8 mouse cellular contexts compared by ENCODE assay signal in genomic region chr4:41506906-41507305, GRCm38 (mm10). TPM values are rescaled to one million over a fixed set of nuclear protein-coding genes. Genes with fewer than 3 reads are reported as not detected.
DNase-seq lines count a peak whose midpoint lies in the region; ATAC-seq and TF ChIP-seq lines count a peak whose summit lies in the region.

No protein-coding gene starts in this region.

- DNase-seq in G1E (ENCODE audit: low spot score): peak; percentile 77
- DNase-seq in cerebellum, adult 2 months: peak; percentile 85
- peak; percentile 75 for DNase-seq in heart, postnatal 25 days (ENCODE audit: low spot score)
- peak; percentile 84 to 85 for DNase-seq in layer of hippocampus, adult 2 months (ENCODE audit: low spot score in 2 of 2)
- peak; percentile 93 for DNase-seq in lung, embryonic 14.5 days
- DNase-seq in testis, postnatal 14 days (ENCODE audit: low spot score): peak; percentile 81

- TF ChIP-seq POLR2A in cerebellum, adult 2 months (IDR thresholded peaks at IDR 0.05; ENCODE audit: borderline replicate concordance, insufficient read depth, low read length): peak; percentile 52; the same call in 1 of the 2 replicates

- ATAC-seq in G1E (ENCODE audit: extremely low read depth, insufficient number of reproducible peaks, low FRiP score, poor library complexity, severe bottlenecking): peak; percentile 35; the same call in 1 of the 2 replicates
- ATAC-seq in forebrain, embryonic 16.5 days: peak; percentile 82
- peak; percentile 70 for ATAC-seq in lung, embryonic 14.5 days (ENCODE audit: insufficient read depth)
- peak; percentile 85 for ATAC-seq in neural tube, embryonic 15.5 days (ENCODE audit: low FRiP score)

- H3K4me2 ChIP-seq in forebrain, embryonic 16.5 days (ENCODE audit: low read length): peak overlapping the region; percentile 91
- H3K4me2 ChIP-seq in lung, embryonic 14.5 days: peak overlapping the region; percentile 92
- H3K4me2 ChIP-seq in neural tube, embryonic 15.5 days: peak overlapping the region; percentile 90

- H3K27me3 ChIP-seq in G1E (ENCODE audit: insufficient read depth, low read length): peaks cover 26% of the 10 kb centered on the region
- no peaks in the 10 kb centered on the region for H3K27me3 ChIP-seq in cerebellum, adult 2 months (ENCODE audit: control insufficient read depth, insufficient read depth, low read length)
- H3K27me3 ChIP-seq in forebrain, embryonic 16.5 days (replicated peaks; ENCODE audit: control insufficient read depth, insufficient read depth, low read length): 0 out of 2 replicates have a peak, but pooled peaks cover 2% of the 10 kb centered on the region
- peaks cover 4% of the 10 kb centered on the region for H3K27me3 ChIP-seq in lung, embryonic 14.5 days (ENCODE audit: insufficient read depth, low read length)
- H3K27me3 ChIP-seq in neural tube, embryonic 15.5 days (replicated peaks): peaks cover 13% of the 10 kb centered on the region

- H3K36me3 ChIP-seq in G1E (replicated peaks): no peaks in the 10 kb centered on the region
- H3K36me3 ChIP-seq in forebrain, embryonic 16.5 days (ENCODE audit: control insufficient read depth, insufficient read depth): no peaks in the 10 kb centered on the region
- no peaks in the 10 kb centered on the region for H3K36me3 ChIP-seq in lung, embryonic 14.5 days (ENCODE audit: insufficient read depth)
- no peaks in the 10 kb centered on the region for H3K36me3 ChIP-seq in neural tube, embryonic 15.5 days

- intact Hi-C loops in heart, postnatal 25 days (cut with DNase I): loop anchor here (2.0 kb wide), 1 partner anchor 38 kb away; no protein-coding TSS in a partner anchor

- 1% methylated on average over 29 of the region's 29 CpGs for WGBS in cerebellum, adult 2 months
- under 1% methylated on average over 29 of the region's 29 CpGs for WGBS in forebrain, embryonic 16.5 days
- WGBS in lung, embryonic 14.5 days: under 1% methylated on average over 29 of the region's 29 CpGs
- under 1% methylated on average over 29 of the region's 29 CpGs for WGBS in neural tube, embryonic 15.5 days

- peak overlapping the region; percentile 83 for H3K9ac ChIP-seq in forebrain, embryonic 16.5 days (replicated peaks; ENCODE audit: low read depth, low read length)
- peak overlapping the region; percentile 57 for H3K9ac ChIP-seq in lung, embryonic 14.5 days
- H3K9ac ChIP-seq in neural tube, embryonic 15.5 days (replicated peaks): peak overlapping the region; percentile 67

- H3K9me3 ChIP-seq in G1E (replicated peaks): no peaks in the 10 kb centered on the region
- H3K9me3 ChIP-seq in forebrain, embryonic 16.5 days (ENCODE audit: control insufficient read depth, low read length): no peaks in the 10 kb centered on the region
- no peaks in the 10 kb centered on the region for H3K9me3 ChIP-seq in lung, embryonic 14.5 days (ENCODE audit: low read depth, low read length)
- H3K9me3 ChIP-seq in neural tube, embryonic 15.5 days (replicated peaks): no peaks in the 10 kb centered on the region

- H3K4me3 ChIP-seq in G1E (ENCODE audit: low read depth, low read length): peak overlapping the region; percentile 69
- H3K4me3 ChIP-seq in cerebellum, adult 2 months (replicated peaks; ENCODE audit: insufficient read depth, low read depth, low read length): peak overlapping the region; percentile 71
- peak overlapping the region; percentile 62 for H3K4me3 ChIP-seq in forebrain, embryonic 16.5 days (replicated peaks; ENCODE audit: low read length)
- H3K4me3 ChIP-seq in layer of hippocampus, adult 2 months: peak overlapping the region; percentile 60
- peak overlapping the region; percentile 50 for H3K4me3 ChIP-seq in lung, embryonic 14.5 days (ENCODE audit: low read depth, low read length)
- peak overlapping the region; percentile 52 for H3K4me3 ChIP-seq in neural tube, embryonic 15.5 days (replicated peaks)

- peaks cover 55% of the 10 kb centered on the region for H3K4me1 ChIP-seq in G1E (ENCODE audit: insufficient read depth, low read depth, low read length)
- H3K4me1 ChIP-seq in cerebellum, adult 2 months (ENCODE audit: control insufficient read depth, insufficient read depth, low read length): peaks cover 3% of the 10 kb centered on the region; the same call in 1 of the 2 replicates
- H3K4me1 ChIP-seq in forebrain, embryonic 16.5 days (replicated peaks; ENCODE audit: control insufficient read depth, insufficient read depth, low read length): peaks cover 28% of the 10 kb centered on the region
- peaks cover 8% of the 10 kb centered on the region; the same call in 1 of the 2 replicates for H3K4me1 ChIP-seq in lung, embryonic 14.5 days (ENCODE audit: insufficient read depth)
- H3K4me1 ChIP-seq in neural tube, embryonic 15.5 days: peaks cover 37% of the 10 kb centered on the region

- H3K27ac ChIP-seq in cerebellum, adult 2 months (ENCODE audit: insufficient read depth, low read length): no peak overlapping the region
- H3K27ac ChIP-seq in forebrain, embryonic 16.5 days (ENCODE audit: low read length): peak overlapping the region; percentile 68
- H3K27ac ChIP-seq in layer of hippocampus, adult 2 months: peak overlapping the region; percentile 87
- H3K27ac ChIP-seq in lung, embryonic 14.5 days (ENCODE audit: low read depth): no peak overlapping the region
- H3K27ac ChIP-seq in neural tube, embryonic 15.5 days (replicated peaks): peak overlapping the region; percentile 79

- TF ChIP-seq CTCF in G1E (IDR thresholded peaks at IDR 0.05; ENCODE audit: low read depth, low read length): no peak
- no peak for TF ChIP-seq CTCF in cerebellum, adult 2 months (IDR thresholded peaks at IDR 0.05; ENCODE audit: borderline replicate concordance, insufficient read depth, low read depth, low read length)
- TF ChIP-seq CTCF in layer of hippocampus, adult 2 months (conservative IDR thresholded peaks at IDR 0.05): peak; percentile 57
- peak; percentile 30 for TF ChIP-seq CTCF in lung, embryonic 14.5 days (IDR thresholded peaks at IDR 0.05; ENCODE audit: low read depth)

RNA-seq across cellular contexts. Expression of gene AI464131, which starts 4.0 kb away (rescaled TPM):
- 4.3 and 4.4 TPM in 2 replicates for total RNA-seq in G1E (2014; fragmentation: Nextera tagmentation)
- 7.0 and 7.3 TPM in 2 replicates for total RNA-seq in G1E (2017)
- 2.2 and 3.1 TPM in 2 replicates for polyA plus RNA-seq in G1E (2012)
- 18.6 and 19.9 TPM in 2 replicates for polyA plus RNA-seq in cerebellum, adult 2 months (2012; rRNA removed)
- polyA plus RNA-seq in forebrain, embryonic 16.5 days (2015; fragmentation: Nextera tagmentation; extraction: Ambion mirVana): 2.8 and 3.4 TPM in 2 replicates
- 10 to 100 TPM; 10.2 to 10.4 TPM for total RNA-seq in heart, postnatal 25 days (2021)
- 10 to 100 TPM; 31.4 to 31.8 TPM for total RNA-seq in layer of hippocampus, adult 2 months (2021)
- polyA plus RNA-seq in lung, embryonic 14.5 days (2014; fragmentation: Nextera tagmentation; extraction: Ambion mirVana): 3.3 and 3.6 TPM in 2 replicates
- polyA plus RNA-seq in neural tube, embryonic 15.5 days (2015; fragmentation: Nextera tagmentation; extraction: Ambion mirVana): 7.8 and 8.3 TPM in 2 replicates

RNA-seq across cellular contexts. Expression of gene 1110017D15Rik, which starts 10.2 kb away (rescaled TPM):
- total RNA-seq in G1E (2014; fragmentation: Nextera tagmentation) (7.3 and 10.5 TPM in 2 replicates), G1E (2017) (0.22 and 1.7 TPM in 2 replicates)
- 0.08 TPM in 1 of 2 replicates, not detected in the other for polyA plus RNA-seq in G1E (2012)
- 4.3 and 6.4 TPM in 2 replicates for polyA plus RNA-seq in cerebellum, adult 2 months (2012; rRNA removed)
- 8.8 and 11.1 TPM in 2 replicates for polyA plus RNA-seq in forebrain, embryonic 16.5 days (2015; fragmentation: Nextera tagmentation; extraction: Ambion mirVana)
- not detected for total RNA-seq in heart, postnatal 25 days (2021)
- total RNA-seq in layer of hippocampus, adult 2 months (2021): 1 to 10 TPM; 4.5 to 6.1 TPM
- 0.46 and 0.92 TPM in 2 replicates for polyA plus RNA-seq in lung, embryonic 14.5 days (2014; fragmentation: Nextera tagmentation; extraction: Ambion mirVana)
- polyA plus RNA-seq in neural tube, embryonic 15.5 days (2015; fragmentation: Nextera tagmentation; extraction: Ambion mirVana): 8.6 and 10.1 TPM in 2 replicates

RNA-seq across cellular contexts. Expression of gene Nudt2, which starts 42.0 kb away (rescaled TPM):
- total RNA-seq in G1E (2014; fragmentation: Nextera tagmentation) (22.5 and 26.6 TPM in 2 replicates), G1E (2017) (62.3 and 72.7 TPM in 2 replicates)
- polyA plus RNA-seq in G1E (2012): 5.9 and 12.4 TPM in 2 replicates
- polyA plus RNA-seq in cerebellum, adult 2 months (2012; rRNA removed): 47.7 and 47.9 TPM in 2 replicates
- 68.2 and 71.7 TPM in 2 replicates for polyA plus RNA-seq in forebrain, embryonic 16.5 days (2015; fragmentation: Nextera tagmentation; extraction: Ambion mirVana)
- 10 to 100 TPM; 29.6 to 32.7 TPM for total RNA-seq in heart, postnatal 25 days (2021)
- 10 to 100 TPM; 29.3 to 30.4 TPM for total RNA-seq in layer of hippocampus, adult 2 months (2021)
- 55.1 and 59.7 TPM in 2 replicates for polyA plus RNA-seq in lung, embryonic 14.5 days (2014; fragmentation: Nextera tagmentation; extraction: Ambion mirVana)
- polyA plus RNA-seq in neural tube, embryonic 15.5 days (2015; fragmentation: Nextera tagmentation; extraction: Ambion mirVana): 62.8 and 71.6 TPM in 2 replicates

RNA-seq across cellular contexts. Expression of gene Kif24, which starts 42.2 kb away (rescaled TPM):
- total RNA-seq in G1E (2014; fragmentation: Nextera tagmentation) (47.8 and 68.0 TPM in 2 replicates), G1E (2017) (16.8 and 21.6 TPM in 2 replicates)
- 5.6 and 7.0 TPM in 2 replicates for polyA plus RNA-seq in G1E (2012)
- 0.39 and 0.57 TPM in 2 replicates for polyA plus RNA-seq in cerebellum, adult 2 months (2012; rRNA removed)
- polyA plus RNA-seq in forebrain, embryonic 16.5 days (2015; fragmentation: Nextera tagmentation; extraction: Ambion mirVana): 3.7 and 4.9 TPM in 2 replicates
- total RNA-seq in heart, postnatal 25 days (2021): under 1 TPM; 0.26 to 0.45 TPM
- total RNA-seq in layer of hippocampus, adult 2 months (2021): 1 to 10 TPM; 1.2 to 1.3 TPM
- 8.1 and 8.6 TPM in 2 replicates for polyA plus RNA-seq in lung, embryonic 14.5 days (2014; fragmentation: Nextera tagmentation; extraction: Ambion mirVana)
- polyA plus RNA-seq in neural tube, embryonic 15.5 days (2015; fragmentation: Nextera tagmentation; extraction: Ambion mirVana): 2.4 and 3.0 TPM in 2 replicates

Comparison
In these comparisons a context has a peak if more than half of its experiments do, and no peak if none do; other contexts are left out.
1. ATAC-seq: peak in every context shown above with its lines; median percentile 85 in neural tube, embryonic 15.5 days; 82 in forebrain, embryonic 16.5 days; 70 in lung, embryonic 14.5 days; 35 in G1E.
2. CTCF ChIP-seq: peak in layer of hippocampus, adult 2 months (single experiment) and lung, embryonic 14.5 days (single experiment); none in G1E (single experiment) and cerebellum, adult 2 months (single experiment).
3. H3K27ac ChIP-seq: peak in forebrain, embryonic 16.5 days (single experiment), layer of hippocampus, adult 2 months (single experiment) and neural tube, embryonic 15.5 days (single experiment); none in cerebellum, adult 2 months (single experiment) and lung, embryonic 14.5 days (single experiment).
4. Peak in every context shown above with its lines, with median percentiles within 50 percentile points of each other: DNase-seq, H3K4me3 ChIP-seq, H3K4me2 ChIP-seq and H3K9ac ChIP-seq.